Mouse (Mus musculus) heart, adult 9 months (tissue): ENCODE results near the gene Rnf128.
A peak's percentile ranks its signal among the peaks of the same experiment; 100 is the strongest.
"Not testable (repeated sequence)": the region's sequence is repeated elsewhere in the genome, so short reads cannot be mapped to it uniquely, and the experiment has no call there.

Source experiments
- DNase-seq, 2 experiments: peaks; one replicate each; pipeline ENCODE4 v3.0.0; 2022; ENCODE audit warnings: low spot score in 2 of 2

Gene Rnf128

GRCm38 (mm10) chrX:139562925-139563461, at the start of gene Rnf128:
Gene Rnf128 (plus strand): TSS chrX:139563316.
- no peak for DNase-seq

- DNase-seq, result no peak
Observed at GRCm38 (mm10) chrX:139516156-139516555, 47.0 kb upstream of the Rnf128 start.

- no peak for DNase-seq
Observed at GRCm38 (mm10) chrX:139519251-139519650, 43.9 kb upstream of the Rnf128 start.

- no peak for DNase-seq
Observed at GRCm38 (mm10) chrX:139524303-139525091, 38.6 kb upstream of the Rnf128 start.

- no peak for DNase-seq
Observed at GRCm38 (mm10) chrX:139525724-139526123, 37.4 kb upstream of the Rnf128 start.

GRCm38 (mm10) chrX:139526984-139527383, 36.1 kb upstream of the Rnf128 start:
- no peak for DNase-seq

GRCm38 (mm10) chrX:139529678-139530077, 33.4 kb upstream of the Rnf128 start:
- no peak for DNase-seq

- DNase-seq, result no peak
Observed at GRCm38 (mm10) chrX:139532293-139532692, 30.8 kb upstream of the Rnf128 start.

GRCm38 (mm10) chrX:139537641-139538397, 25.3 kb upstream of the Rnf128 start:
- DNase-seq, result no peak

- DNase-seq, result no peak
Observed at GRCm38 (mm10) chrX:139543726-139544125, 19.4 kb upstream of the Rnf128 start.

- DNase-seq, result no peak
Observed at GRCm38 (mm10) chrX:139550456-139550855, 12.7 kb upstream of the Rnf128 start.

GRCm38 (mm10) chrX:139552090-139552489, 11.0 kb upstream of the Rnf128 start:
- no peak for DNase-seq

- DNase-seq, result no peak
Observed at GRCm38 (mm10) chrX:139562255-139562924, 726 bp upstream of the Rnf128 start.

GRCm38 (mm10) chrX:139570054-139570453, 6.9 kb downstream of the Rnf128 start:
- no peak for DNase-seq

- DNase-seq, result no peak
Observed at GRCm38 (mm10) chrX:139578649-139579278, 15.6 kb downstream of the Rnf128 start.

GRCm38 (mm10) chrX:139583616-139584015, 20.5 kb downstream of the Rnf128 start:
- DNase-seq, result peak; percentile 3 to 13

GRCm38 (mm10) chrX:139586676-139587075, 23.6 kb downstream of the Rnf128 start:
- DNase-seq, result not testable (repeated sequence)

- DNase-seq, result no peak
Observed at GRCm38 (mm10) chrX:139596404-139596803, 33.3 kb downstream of the Rnf128 start.

- DNase-seq, result peak; percentile 62 to 74
Observed at GRCm38 (mm10) chrX:139610033-139610764, 47.1 kb downstream of the Rnf128 start.

- DNase-seq, result peak in 1 of 2 experiments; percentile 1
Observed at GRCm38 (mm10) chrX:139610765-139611300, 47.7 kb downstream of the Rnf128 start.

GRCm38 (mm10) chrX:139614761-139615160, 51.6 kb downstream of the Rnf128 start:
- DNase-seq, result no peak
